Comparison of ENCODE assay signal across 9 mouse cellular contexts in genomic region chr1:138499461-138499860, GRCm38 (mm10).
DNase-seq lines count a peak whose midpoint lies in the region; ATAC-seq lines count a peak whose summit lies in the region.
"Had no signal": no experiment of that assay in that cellular context is flagged by ENCODE, and none has a peak within 500 bp of the region (broad histone marks: within the 10 kb centered on the region; RNA-seq: fewer than 3 reads in every experiment).

No protein-coding gene starts in this region.

- H3K9me3 ChIP-seq in embryonic facial prominence, embryonic 12.5 days: no peaks in the 10 kb centered on the region
- no peaks in the 10 kb centered on the region for H3K9me3 ChIP-seq in hindbrain, embryonic 16.5 days (ENCODE audit: control insufficient read depth, low read length)
- H3K9me3 ChIP-seq in neural tube, embryonic 12.5 days: no peaks in the 10 kb centered on the region

- H3K9ac ChIP-seq in embryonic facial prominence, embryonic 12.5 days: no peak overlapping the region
- H3K9ac ChIP-seq in hindbrain, embryonic 16.5 days (ENCODE audit: low read depth, low read length): peak overlapping the region; percentile 55; the same call in 1 of the 2 replicates
- H3K9ac ChIP-seq in neural tube, embryonic 12.5 days: no peak overlapping the region
- H3K9ac ChIP-seq: lung, embryonic 14.5 days had no signal

- WGBS in embryonic facial prominence, embryonic 12.5 days: 40% methylated on average over 9 of the region's 9 CpGs
- 16% methylated on average over 9 of the region's 9 CpGs for WGBS in hindbrain, embryonic 16.5 days
- WGBS in neural tube, embryonic 12.5 days: 24% methylated on average over 9 of the region's 9 CpGs

- H3K27ac ChIP-seq in embryonic facial prominence, embryonic 12.5 days: 0 out of 2 replicates have a peak overlapping the region, but pooled peaks have one; percentile 47
- peak overlapping the region; percentile 63; the same call in 1 of the 2 replicates for H3K27ac ChIP-seq in hindbrain, embryonic 16.5 days (ENCODE audit: low read depth, low read length)
- H3K27ac ChIP-seq in neural tube, embryonic 12.5 days: peak overlapping the region; percentile 66; the same call in 1 of the 2 replicates

- H3K4me2 ChIP-seq in embryonic facial prominence, embryonic 12.5 days (replicated peaks): 0 out of 2 replicates have a peak overlapping the region, but pooled peaks have one; percentile 17
- H3K4me2 ChIP-seq in hindbrain, embryonic 16.5 days (ENCODE audit: low read length): peak overlapping the region; percentile 63
- H3K4me2 ChIP-seq in neural tube, embryonic 12.5 days (replicated peaks): peak overlapping the region; percentile 45
- H3K4me2 ChIP-seq: lung, embryonic 14.5 days had no signal

- H3K4me3 ChIP-seq in embryonic facial prominence, embryonic 12.5 days: 0 out of 2 replicates have a peak overlapping the region, but pooled peaks have one; percentile 6
- peak overlapping the region; percentile 34 for H3K4me3 ChIP-seq in hindbrain, embryonic 16.5 days (ENCODE audit: low read length)
- H3K4me3 ChIP-seq in neural tube, embryonic 12.5 days: no peak overlapping the region

- intact Hi-C loops in left cerebral cortex, postnatal 14 days (cut with DNase I): no loop called here

- peak; percentile 34 to 48 for DNase-seq in left cerebral cortex, postnatal 14 days (ENCODE audit: low spot score in 2 of 2)
- no peak for DNase-seq in left cerebral cortex, adult 11 months (ENCODE audit: low spot score)
- no peak for DNase-seq in spleen, postnatal 4 days (ENCODE audit: low spot score in 2 of 2)
- no peak for DNase-seq in gastrocnemius, adult 8-10 months (ENCODE audit: low spot score in 2 of 2)
- no peak for DNase-seq in ovary, postnatal 10 days (ENCODE audit: low spot score)
- DNase-seq: lung, embryonic 14.5 days had no signal

- peak; percentile 70; the same call in 1 of the 2 replicates for ATAC-seq in embryonic facial prominence, embryonic 12.5 days (ENCODE audit: insufficient number of reproducible peaks, insufficient read depth, low FRiP score, low TSS enrichment)
- peak; percentile 81 for ATAC-seq in hindbrain, embryonic 16.5 days
- ATAC-seq in neural tube, embryonic 12.5 days (ENCODE audit: low FRiP score, low read depth): peak; percentile 88

- no peaks in the 10 kb centered on the region for H3K36me3 ChIP-seq in embryonic facial prominence, embryonic 12.5 days
- no peaks in the 10 kb centered on the region for H3K36me3 ChIP-seq in hindbrain, embryonic 16.5 days (ENCODE audit: control insufficient read depth, insufficient read depth, low read length)
- H3K36me3 ChIP-seq in neural tube, embryonic 12.5 days: no peaks in the 10 kb centered on the region

- H3K27me3 ChIP-seq in embryonic facial prominence, embryonic 12.5 days: no peaks in the 10 kb centered on the region
- H3K27me3 ChIP-seq in hindbrain, embryonic 16.5 days (replicated peaks; ENCODE audit: control insufficient read depth, insufficient read depth, low read length): no peaks in the 10 kb centered on the region
- H3K27me3 ChIP-seq in neural tube, embryonic 12.5 days (replicated peaks): no peaks in the 10 kb centered on the region

- H3K4me1 ChIP-seq in embryonic facial prominence, embryonic 12.5 days: peaks cover 8% of the 10 kb centered on the region; the same call in 1 of the 2 replicates
- peaks cover 15% of the 10 kb centered on the region for H3K4me1 ChIP-seq in hindbrain, embryonic 16.5 days (ENCODE audit: control insufficient read depth, insufficient read depth, low read depth, low read length)
- H3K4me1 ChIP-seq in neural tube, embryonic 12.5 days: peaks cover 30% of the 10 kb centered on the region

Comparison
In these comparisons a context has a peak if more than half of its experiments do, and no peak if none do; other contexts are left out.
1. DNase-seq: peak in left cerebral cortex, postnatal 14 days (2 of 2); none in left cerebral cortex, adult 11 months (single experiment), spleen, postnatal 4 days (0 of 2), gastrocnemius, adult 8-10 months (0 of 2) and ovary, postnatal 10 days (single experiment).
2. Peak in every context shown above with its lines, with median percentiles within 50 percentile points of each other: ATAC-seq, H3K27ac ChIP-seq and H3K4me2 ChIP-seq.